Mouse (Mus musculus): ENCODE data around the gene Tmem150b. TPM values are rescaled to one million over a fixed set of nuclear protein-coding genes. Genes with fewer than 3 reads are reported as not detected.

Tmem150b gene
- polyA plus RNA-seq, 1 experiment from 2014 or later: 0.20 TPM

- Histone ChIP-seq H3K4me3 (replicated peaks) (peak overlapping the region; percentile 33), H3K4me2 (replicated peaks) (peak overlapping the region; percentile 47), H3K9ac (no peak overlapping the region), H3K9me3 (replicated peaks) (no peaks in the 10 kb centered on the region), H3K4me1 (0 out of 2 replicates have a peak, but pooled peaks cover 4% of the 10 kb centered on the region), H3K27me3 (no peaks in the 10 kb centered on the region), H3K27ac (replicated peaks) (no peak overlapping the region), H3K36me3 (no peaks in the 10 kb centered on the region)
- 37% methylated on average over 12 of the region's 12 CpGs for WGBS
- ATAC-seq (ENCODE audit: insufficient number of reproducible peaks, low FRiP score, low TSS enrichment, low read depth): no peak
Measured at GRCm38 (mm10) chr7:4723508-4723907, 1.5 kb downstream of the Tmem150b start.

GRCm38 (mm10) chr7:4719276-4719675 lies 5.8 kb downstream of the Tmem150b start:
- H3K9ac ChIP-seq: no peak overlapping the region
- H3K27me3 ChIP-seq: no peaks in the 10 kb centered on the region
- no peaks in the 10 kb centered on the region for H3K9me3 ChIP-seq (replicated peaks)
- H3K27ac ChIP-seq (replicated peaks): no peak overlapping the region
- H3K36me3 ChIP-seq: peaks cover 22% of the 10 kb centered on the region
- ATAC-seq (ENCODE audit: insufficient number of reproducible peaks, low FRiP score, low TSS enrichment, low read depth): no peak
- 86% methylated on average over 3 of the region's 3 CpGs for WGBS
- no peak overlapping the region for H3K4me2 ChIP-seq (replicated peaks)
- no peak overlapping the region for H3K4me3 ChIP-seq (replicated peaks)
- 0 out of 2 replicates have a peak, but pooled peaks cover 4% of the 10 kb centered on the region for H3K4me1 ChIP-seq

- H3K27me3 ChIP-seq: no peaks in the 10 kb centered on the region
- no peak for ATAC-seq (ENCODE audit: insufficient number of reproducible peaks, low FRiP score, low TSS enrichment, low read depth)
- WGBS: 69% methylated on average over 6 of the region's 6 CpGs
- peaks cover 41% of the 10 kb centered on the region for H3K36me3 ChIP-seq
- no peak overlapping the region for H3K4me3 ChIP-seq (replicated peaks)
- H3K4me2 ChIP-seq (replicated peaks): no peak overlapping the region
- no peak overlapping the region for H3K27ac ChIP-seq (replicated peaks)
- H3K4me1 ChIP-seq: no peaks in the 10 kb centered on the region
- no peaks in the 10 kb centered on the region for H3K9me3 ChIP-seq (replicated peaks)
- H3K9ac ChIP-seq: no peak overlapping the region
Measured at GRCm38 (mm10) chr7:4716955-4717354, 8.1 kb downstream of the Tmem150b start.

GRCm38 (mm10) chr7:4712594-4712993 lies 12.5 kb downstream of the Tmem150b start:
- no peak for ATAC-seq (ENCODE audit: insufficient number of reproducible peaks, low FRiP score, low TSS enrichment, low read depth)
- Histone ChIP-seq H3K27ac (replicated peaks) (no peak overlapping the region), H3K9ac (no peak overlapping the region), H3K9me3 (replicated peaks) (no peaks in the 10 kb centered on the region), H3K4me2 (replicated peaks) (no peak overlapping the region), H3K4me3 (replicated peaks) (no peak overlapping the region), H3K27me3 (no peaks in the 10 kb centered on the region), H3K4me1 (no peaks in the 10 kb centered on the region), H3K36me3 (peaks cover 80% of the 10 kb centered on the region)
- WGBS: 88% methylated on average over 3 of the region's 3 CpGs

- Histone ChIP-seq H3K9me3 (replicated peaks) (no peaks in the 10 kb centered on the region), H3K27ac (replicated peaks) (no peak overlapping the region), H3K4me2 (replicated peaks) (no peak overlapping the region), H3K4me3 (replicated peaks) (no peak overlapping the region), H3K27me3 (no peaks in the 10 kb centered on the region), H3K9ac (no peak overlapping the region), H3K36me3 (peaks cover 74% of the 10 kb centered on the region), H3K4me1 (peaks cover 3% of the 10 kb centered on the region; the same call in 1 of the 2 replicates)
- WGBS: 46% methylated on average over 18 of the region's 18 CpGs
- no peak for ATAC-seq (ENCODE audit: insufficient number of reproducible peaks, low FRiP score, low TSS enrichment, low read depth)
Measured at GRCm38 (mm10) chr7:4705098-4705497, 20.0 kb downstream of the Tmem150b start.

GRCm38 (mm10) chr7:4703195-4703594 lies 21.9 kb downstream of the Tmem150b start:
- Histone ChIP-seq H3K4me1 (peaks cover 3% of the 10 kb centered on the region; the same call in 1 of the 2 replicates), H3K9me3 (replicated peaks) (no peaks in the 10 kb centered on the region), H3K4me2 (replicated peaks) (no peak overlapping the region), H3K27ac (replicated peaks) (no peak overlapping the region), H3K4me3 (replicated peaks) (no peak overlapping the region), H3K27me3 (no peaks in the 10 kb centered on the region), H3K9ac (no peak overlapping the region), H3K36me3 (peaks cover 75% of the 10 kb centered on the region)
- 92% methylated on average over 7 of the region's 7 CpGs for WGBS
- no peak for ATAC-seq (ENCODE audit: insufficient number of reproducible peaks, low FRiP score, low TSS enrichment, low read depth)

- Histone ChIP-seq H3K4me3 (replicated peaks) (no peak overlapping the region), H3K4me1 (peaks cover 3% of the 10 kb centered on the region; the same call in 1 of the 2 replicates), H3K36me3 (peaks cover 74% of the 10 kb centered on the region), H3K4me2 (replicated peaks) (no peak overlapping the region), H3K27ac (replicated peaks) (no peak overlapping the region), H3K9ac (no peak overlapping the region), H3K27me3 (no peaks in the 10 kb centered on the region), H3K9me3 (replicated peaks) (no peaks in the 10 kb centered on the region)
- WGBS: 47% methylated on average over 8 of the region's 8 CpGs
- no peak for ATAC-seq (ENCODE audit: insufficient number of reproducible peaks, low FRiP score, low TSS enrichment, low read depth)
Measured at GRCm38 (mm10) chr7:4702334-4702733, 22.7 kb downstream of the Tmem150b start.

- Histone ChIP-seq H3K36me3 (peaks cover 41% of the 10 kb centered on the region), H3K27me3 (no peaks in the 10 kb centered on the region), H3K4me1 (peaks cover 14% of the 10 kb centered on the region), H3K9ac (no peak overlapping the region), H3K27ac (replicated peaks) (no peak overlapping the region), H3K4me2 (replicated peaks) (no peak overlapping the region), H3K4me3 (replicated peaks) (no peak overlapping the region), H3K9me3 (replicated peaks) (no peaks in the 10 kb centered on the region)
- ATAC-seq (ENCODE audit: insufficient number of reproducible peaks, low FRiP score, low TSS enrichment, low read depth): no peak
- 90% methylated on average over 6 of the region's 6 CpGs for WGBS
Measured at GRCm38 (mm10) chr7:4693004-4693403, 32.0 kb downstream of the Tmem150b start.

GRCm38 (mm10) chr7:4690951-4691653 lies 33.9 kb downstream of the Tmem150b start:
- H3K4me1 ChIP-seq: peaks cover 14% of the 10 kb centered on the region
- H3K9me3 ChIP-seq (replicated peaks): no peaks in the 10 kb centered on the region
- H3K36me3 ChIP-seq: peaks cover 34% of the 10 kb centered on the region
- H3K4me2 ChIP-seq (replicated peaks): peak overlapping the region; percentile 88
- H3K9ac ChIP-seq: peak overlapping the region; percentile 97
- ATAC-seq (ENCODE audit: insufficient number of reproducible peaks, low FRiP score, low TSS enrichment, low read depth): peak; percentile 59; the same call in 1 of the 2 replicates
- H3K27ac ChIP-seq (replicated peaks): peak overlapping the region; percentile 90
- peak overlapping the region; percentile 77 for H3K4me3 ChIP-seq (replicated peaks)
- 4% methylated on average over 20 of the region's 35 CpGs for WGBS
- no peaks in the 10 kb centered on the region for H3K27me3 ChIP-seq

GRCm38 (mm10) chr7:4690387-4690786 lies 34.7 kb downstream of the Tmem150b start, which contains the start of gene Brsk1:
TSS of gene Brsk1 (plus strand) at chr7:4690604.
- H3K27ac ChIP-seq (replicated peaks): peak within 1 kb of the TSS; percentile 90
- no peaks in the 10 kb centered on the region for H3K27me3 ChIP-seq
- 2% methylated on average over 5 of the region's 18 CpGs for WGBS
- H3K9me3 ChIP-seq (replicated peaks): no peaks in the 10 kb centered on the region
- peak; percentile 62; the same call in 1 of the 2 replicates for ATAC-seq (ENCODE audit: insufficient number of reproducible peaks, low FRiP score, low TSS enrichment, low read depth)
- peak within 1 kb of the TSS; percentile 77 for H3K4me3 ChIP-seq (replicated peaks)
- H3K9ac ChIP-seq: peak within 1 kb of the TSS; percentile 97
- peak within 1 kb of the TSS; percentile 88 for H3K4me2 ChIP-seq (replicated peaks)
- peaks cover 14% of the 10 kb centered on the region for H3K4me1 ChIP-seq
- peaks cover 27% of the 10 kb centered on the region for H3K36me3 ChIP-seq

- H3K27me3 ChIP-seq: no peaks in the 10 kb centered on the region
- H3K4me3 ChIP-seq (replicated peaks): peak within 1 kb of the TSS; percentile 84
- peak within 1 kb of the TSS; percentile 65 for H3K27ac ChIP-seq (replicated peaks)
- peak within 1 kb of the TSS; percentile 31; the same call in 1 of the 2 replicates for H3K9ac ChIP-seq
- peak; percentile 97 for ATAC-seq (ENCODE audit: insufficient number of reproducible peaks, low FRiP score, low TSS enrichment, low read depth)
- WGBS: under 1% methylated on average over 32 of the region's 32 CpGs
- H3K4me2 ChIP-seq (replicated peaks): peak within 1 kb of the TSS; percentile 93
- peaks cover 9% of the 10 kb centered on the region for H3K4me1 ChIP-seq
- no peaks in the 10 kb centered on the region for H3K9me3 ChIP-seq (replicated peaks)
- H3K36me3 ChIP-seq: peaks cover 18% of the 10 kb centered on the region
Measured at GRCm38 (mm10) chr7:4684632-4685417, 40.2 kb downstream of the Tmem150b start, which contains the start of gene Hspbp1. TSS of gene Hspbp1 (minus strand) at chr7:4685068.

All from embryonic facial prominence, embryonic 15.5 days (tissue).